ENCODE assay signal across 8 mouse cellular contexts in genomic region chr3:130103486-130103885, GRCm38 (mm10). TPM values are rescaled to one million over a fixed set of nuclear protein-coding genes. Genes with fewer than 3 reads are reported as not detected.
DNase-seq lines count a peak whose midpoint lies in the region; ATAC-seq and TF ChIP-seq lines count a peak whose summit lies in the region.

No protein-coding gene starts in this region.

- H3K27me3 ChIP-seq in liver, embryonic 11.5 days (replicated peaks; ENCODE audit: control insufficient read depth, insufficient read depth, low read length) = no peaks in the 10 kb centered on the region
- no peaks in the 10 kb centered on the region for H3K27me3 ChIP-seq in intestine, embryonic 16.5 days (replicated peaks; ENCODE audit: control insufficient read depth, insufficient read depth, low read length)

- no peak overlapping the region for H3K9ac ChIP-seq in liver, embryonic 11.5 days (ENCODE audit: low read depth, low read length)
- H3K9ac ChIP-seq in intestine, embryonic 16.5 days (ENCODE audit: low read depth, low read length) = no peak overlapping the region

- H3K9me3 ChIP-seq in liver, embryonic 11.5 days (ENCODE audit: control insufficient read depth, low read length) = no peaks in the 10 kb centered on the region
- H3K9me3 ChIP-seq in intestine, embryonic 16.5 days (ENCODE audit: control insufficient read depth, low read length) = no peaks in the 10 kb centered on the region

- no peak overlapping the region for H3K4me2 ChIP-seq in liver, embryonic 11.5 days
- H3K4me2 ChIP-seq in intestine, embryonic 16.5 days (ENCODE audit: low read depth, low read length) = no peak overlapping the region

- no peaks in the 10 kb centered on the region for H3K4me1 ChIP-seq in liver, embryonic 11.5 days (replicated peaks; ENCODE audit: control insufficient read depth, insufficient read depth, low read length)
- no peaks in the 10 kb centered on the region for H3K4me1 ChIP-seq in intestine, embryonic 16.5 days (ENCODE audit: control insufficient read depth, insufficient read depth, low read length)

- no peak for ATAC-seq in liver, embryonic 11.5 days (replicated peaks; ENCODE audit: low FRiP score)
- ATAC-seq in megakaryocyte progenitor cell, adult 5-6 weeks (replicated peaks; ENCODE audit: poor library complexity) = peak; percentile 75
- ATAC-seq in intestine, embryonic 16.5 days = no peak

- peak; percentile 44; the same call in 1 of the 2 replicates for TF ChIP-seq CTCF in brain, embryonic 14.5 days (IDR thresholded peaks at IDR 0.05; ENCODE audit: borderline replicate concordance, extremely low read depth, insufficient read depth, insufficient read length)

- 66% methylated on average over 8 of the region's 8 CpGs for WGBS in liver, embryonic 11.5 days
- 80% methylated on average over 8 of the region's 8 CpGs for WGBS in intestine, embryonic 16.5 days

- TF ChIP-seq POLR2A in brain, embryonic 14.5 days (IDR thresholded peaks at IDR 0.05; ENCODE audit: borderline replicate concordance, extremely low read depth, insufficient read depth, insufficient read length, poor library complexity, severe bottlenecking) = no peak

- peak; percentile 50 to 54 for DNase-seq in cerebellum, postnatal 10 days
- no peak for DNase-seq in cerebellum, adult 9-10 months
- peak; percentile 31 for DNase-seq in liver
- DNase-seq in liver, embryonic 11.5 days (ENCODE audit: low spot score) = no peak
- DNase-seq in brain, embryonic 14.5 days (ENCODE audit: low read depth) = no peak
- no peak for DNase-seq in T-cell, adult 2 months (ENCODE audit: low spot score)

- no peak overlapping the region for H3K27ac ChIP-seq in liver, embryonic 11.5 days (ENCODE audit: low read depth, low read length)
- H3K27ac ChIP-seq in intestine, embryonic 16.5 days (ENCODE audit: low read length) = no peak overlapping the region

- no peak overlapping the region for H3K4me3 ChIP-seq in liver, embryonic 11.5 days (ENCODE audit: low read depth, low read length)
- H3K4me3 ChIP-seq in intestine, embryonic 16.5 days (ENCODE audit: low read length) = no peak overlapping the region

- no peaks in the 10 kb centered on the region for H3K36me3 ChIP-seq in liver, embryonic 11.5 days (ENCODE audit: control insufficient read depth, insufficient read depth, low read length)
- H3K36me3 ChIP-seq in intestine, embryonic 16.5 days (ENCODE audit: control insufficient read depth, insufficient read depth, low read length) = no peaks in the 10 kb centered on the region

RNA-seq across cellular contexts. Expression of gene Col25a1, which starts 27.8 kb away (rescaled TPM):
- polyA plus RNA-seq in liver, embryonic 11.5 days (2014; fragmentation: Nextera tagmentation; extraction: Ambion mirVana) = 5.9 and 6.3 TPM in 2 replicates
- 8.6 and 10.1 TPM in 2 replicates for polyA plus RNA-seq in brain, embryonic 14.5 days (2012; rRNA removed)
- total RNA-seq in megakaryocyte progenitor cell, adult 5-6 weeks (2015) = 0.10 TPM in 1 of 2 replicates, not detected in the other
- 0.07 TPM in 1 of 2 replicates, not detected in the other for total RNA-seq in megakaryocyte progenitor cell, adult 5-6 weeks (2017)
- 1.3 and 1.4 TPM in 2 replicates for polyA plus RNA-seq in intestine, embryonic 16.5 days (2015; fragmentation: Nextera tagmentation; extraction: Ambion mirVana)

RNA-seq across cellular contexts. Expression of gene Sec24b, which starts 42.1 kb away (rescaled TPM):
- 26.7 and 28.4 TPM in 2 replicates for polyA plus RNA-seq in liver, embryonic 11.5 days (2014; fragmentation: Nextera tagmentation; extraction: Ambion mirVana)
- 60.9 and 82.0 TPM in 2 replicates for polyA plus RNA-seq in brain, embryonic 14.5 days (2012; rRNA removed)
- total RNA-seq in megakaryocyte progenitor cell, adult 5-6 weeks (2015) = 37.6 and 39.7 TPM in 2 replicates
- 24.8 and 29.1 TPM in 2 replicates for total RNA-seq in megakaryocyte progenitor cell, adult 5-6 weeks (2017)
- polyA plus RNA-seq in intestine, embryonic 16.5 days (2015; fragmentation: Nextera tagmentation; extraction: Ambion mirVana) = 25.4 and 26.8 TPM in 2 replicates

Comparison
In these comparisons a context has a peak if more than half of its experiments do, and no peak if none do; other contexts are left out.
1. DNase-seq: peak in cerebellum, postnatal 10 days (2 of 2) and liver (single experiment); none in cerebellum, adult 9-10 months (single experiment), liver, embryonic 11.5 days (single experiment), brain, embryonic 14.5 days (single experiment) and T-cell, adult 2 months (single experiment).